Mouse (Mus musculus) gastrocnemius, postnatal 25 days (tissue): Measurements from ENCODE around the gene Btd. TPM values are rescaled to one million over a fixed set of nuclear protein-coding genes. Genes with fewer than 3 reads are reported as not detected.
"Not testable (repeated sequence)": the region's sequence is repeated elsewhere in the genome, so short reads cannot be mapped to it uniquely, and the experiment has no call there.

Source experiments
- DNase-seq: peaks from one replicate; pipeline ENCODE4 v3.0.0; 2022
- long read RNA-seq, 2 experiments: library from polyadenylated mRNA; stranded (forward); transcript quantifications; one replicate each; pipeline ENCODE4 v2.0.0; 2021
- total RNA-seq, 2 experiments: library from RNA; stranded (reverse); gene quantifications; 1 replicate in 1 of 2; 2 replicates in 1 of 2; pipeline ENCODE4 v1.2.3; 2021

The Btd gene
- total RNA-seq: 1 to 10 TPM; 4.1 to 6.2 TPM
- long read RNA-seq, experiment 1, partial matches to known transcripts: 1 of 6 reads
- long read RNA-seq, experiment 1, other reads (novel, unspliced or antisense): 1 of 6 reads
- long read RNA-seq, experiment 2, transcript Btd-201 (4 exons, 2,324 nt): major isoform, 5 of 8 reads
- long read RNA-seq, experiment 2, partial matches to known transcripts: 2 of 8 reads
- long read RNA-seq, experiment 2, other reads (novel, unspliced or antisense): 1 of 8 reads

DNA sequence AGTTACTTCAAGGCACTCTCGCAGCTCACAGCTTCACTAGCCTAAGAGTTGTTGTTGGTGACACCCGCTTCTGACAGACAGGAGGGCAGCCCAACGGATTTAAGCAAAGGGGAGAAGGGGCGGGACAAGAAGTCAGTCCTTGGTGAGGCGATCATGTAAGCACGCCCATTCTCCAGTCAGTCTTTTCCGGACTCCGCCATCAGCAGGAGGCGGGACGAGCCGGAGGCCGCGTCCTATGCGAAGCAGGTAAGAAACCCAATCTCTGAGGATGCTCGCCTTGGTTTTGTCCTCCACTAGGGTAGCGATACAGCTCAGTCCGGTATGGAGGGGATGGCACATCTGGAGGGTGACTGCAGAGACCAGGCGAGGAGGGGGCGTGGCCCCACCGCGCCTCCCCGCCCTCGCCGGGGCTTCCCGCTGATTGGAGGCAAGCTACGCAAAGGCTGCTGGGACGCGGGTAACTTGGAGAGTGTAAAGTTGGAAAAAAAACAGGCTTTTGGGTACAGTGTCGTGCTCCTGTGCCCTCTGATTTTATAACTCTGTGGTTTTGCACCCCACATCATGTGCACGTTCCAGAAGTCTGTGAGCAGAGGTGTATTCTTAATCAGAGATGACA lies at the start of gene Btd, which contains the start of gene Hacl1:
Btd (plus strand) TSS at position 139 of the 616 bp plus-strand sequence.
Hacl1 (minus strand) TSS at position 397 of the 616 bp plus-strand sequence.
- peak; percentile 92 for DNase-seq

DNA sequence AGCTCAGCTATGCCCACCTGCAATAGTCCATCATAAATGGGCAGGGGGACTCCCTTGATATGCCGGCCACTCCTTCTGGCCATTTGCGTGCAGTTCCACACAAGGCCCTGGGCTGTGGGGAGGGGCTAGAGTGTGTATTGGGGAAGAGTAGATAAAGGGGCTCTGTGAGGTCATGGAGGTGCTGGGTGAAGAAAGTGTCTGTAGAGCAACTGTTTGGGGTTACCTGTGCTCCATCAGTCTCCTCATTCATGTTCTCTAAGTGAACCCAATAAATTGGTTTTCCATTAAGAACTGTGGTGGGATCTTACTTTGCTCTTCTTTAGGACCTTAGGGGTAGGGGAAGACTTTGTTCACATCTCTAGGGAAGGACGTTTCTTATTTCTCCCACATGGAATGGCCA lies 49.6 kb upstream of the Btd start, which contains the start of gene Colq:
Colq (minus strand) TSS at position 101 of the 400 bp plus-strand sequence.
- no peak for DNase-seq

DNA sequence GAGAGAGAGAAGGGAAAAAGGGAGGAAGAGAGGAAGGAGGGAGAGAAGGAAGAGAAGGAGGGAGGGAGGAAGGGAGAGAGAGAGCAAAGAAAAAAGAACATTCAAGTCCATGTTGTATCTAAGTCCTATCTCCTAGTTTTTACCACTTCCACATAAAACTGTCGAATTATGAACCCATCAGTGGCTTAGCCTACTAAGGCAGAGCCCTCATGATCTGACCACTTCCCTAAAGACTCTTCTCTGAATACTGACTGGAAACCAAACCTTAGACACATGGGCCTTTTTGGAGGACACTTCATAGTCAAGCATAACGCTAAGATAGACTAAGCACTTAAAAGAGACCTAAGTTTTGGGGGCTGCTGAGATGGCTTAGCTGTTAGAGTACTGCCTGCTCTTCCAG lies 47.8 kb upstream of the Btd start:
- no peak for DNase-seq

DNA sequence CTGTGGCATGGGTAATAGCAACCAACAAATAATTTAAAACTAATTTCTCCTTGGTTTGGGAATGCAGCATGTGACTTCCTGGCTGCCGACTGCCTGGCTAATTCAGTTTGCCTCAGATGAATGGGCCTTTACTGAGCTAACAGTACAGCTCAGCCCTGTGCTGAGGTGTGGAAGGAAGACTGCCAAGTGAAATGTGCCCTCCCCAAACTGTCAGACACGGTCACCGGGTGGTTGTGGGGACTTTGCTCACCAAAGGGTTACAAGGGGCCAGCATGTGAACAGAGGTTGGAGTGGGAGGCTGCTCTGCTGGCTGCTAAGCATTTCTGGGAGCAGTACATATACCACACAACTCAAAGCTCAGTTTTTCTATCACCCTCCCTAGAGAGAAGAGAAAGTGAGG lies 46.1 kb upstream of the Btd start:
- DNase-seq: no peak

DNA sequence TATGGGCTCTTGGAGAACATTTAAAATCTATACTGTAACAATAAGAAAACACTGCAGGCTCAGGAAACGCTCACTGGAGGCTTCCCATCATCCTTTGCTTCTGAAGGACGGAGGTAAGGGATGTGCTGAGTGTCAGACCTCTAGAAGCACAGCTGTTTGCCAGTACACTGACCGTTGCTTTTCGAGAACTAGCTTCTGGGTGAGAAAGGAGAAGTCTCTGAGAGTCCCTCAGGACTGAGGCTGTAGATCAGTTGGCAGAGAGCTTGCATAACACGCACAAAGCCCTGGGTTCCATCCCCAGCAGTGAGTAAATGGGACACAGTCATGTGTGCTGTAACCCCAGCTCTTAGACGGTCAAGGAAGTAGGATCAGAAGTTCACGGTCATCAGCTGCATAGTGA lies 44.4 kb upstream of the Btd start:
- DNase-seq: no peak

DNA sequence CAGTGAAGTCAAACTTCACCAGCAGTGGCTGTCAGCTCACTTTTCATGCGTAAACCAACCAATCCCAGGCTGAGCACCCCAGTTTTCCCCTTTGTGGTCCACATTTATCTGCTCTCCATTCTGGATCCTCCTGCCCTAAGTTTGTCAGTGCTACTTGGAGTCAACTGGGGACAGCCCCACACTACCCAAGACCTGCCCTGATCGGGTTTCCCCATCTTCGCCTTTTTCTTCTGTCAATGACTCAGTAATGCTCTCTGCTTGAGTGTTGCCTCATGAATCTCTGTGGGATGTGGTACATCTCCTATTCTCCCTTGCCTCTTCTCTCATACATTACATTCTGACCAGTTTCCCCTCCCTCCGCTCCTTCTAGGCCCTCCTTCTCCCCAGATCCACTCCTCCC lies 43.4 kb upstream of the Btd start:
- no peak for DNase-seq

DNA sequence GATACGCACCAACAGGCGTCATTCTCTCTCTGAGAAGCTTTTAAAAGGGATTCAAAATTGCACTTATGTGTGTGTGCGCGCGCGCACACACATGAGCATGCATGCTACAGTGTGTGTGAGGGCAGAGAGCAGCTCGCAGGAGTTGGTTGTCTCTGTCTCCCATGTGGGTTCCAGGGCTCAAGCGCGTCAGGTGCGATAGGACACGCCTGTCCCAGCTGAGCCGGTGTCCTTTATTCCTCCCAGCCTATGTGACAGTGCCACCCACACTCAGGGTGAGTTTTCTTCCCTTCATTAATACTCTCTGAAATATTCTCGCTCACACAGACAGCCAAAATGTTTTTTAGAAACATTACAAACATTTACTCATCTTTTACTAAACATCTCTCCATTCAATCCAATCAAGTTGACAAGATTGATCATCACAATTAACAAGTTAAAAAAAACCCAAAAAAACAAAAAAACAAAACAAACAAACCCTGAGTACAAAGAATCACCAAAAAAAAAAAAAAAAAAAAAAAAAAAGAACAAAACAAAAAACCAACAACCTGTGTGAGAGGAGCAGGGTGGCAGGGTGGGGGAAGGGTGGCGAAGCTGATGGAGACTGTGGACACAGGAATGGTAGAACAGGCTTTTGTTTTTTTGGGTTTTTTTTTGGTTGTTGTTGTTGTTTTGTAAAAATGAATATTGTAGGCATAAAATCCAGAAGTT lies 38.8 kb upstream of the Btd start:
- no peak for DNase-seq

DNA sequence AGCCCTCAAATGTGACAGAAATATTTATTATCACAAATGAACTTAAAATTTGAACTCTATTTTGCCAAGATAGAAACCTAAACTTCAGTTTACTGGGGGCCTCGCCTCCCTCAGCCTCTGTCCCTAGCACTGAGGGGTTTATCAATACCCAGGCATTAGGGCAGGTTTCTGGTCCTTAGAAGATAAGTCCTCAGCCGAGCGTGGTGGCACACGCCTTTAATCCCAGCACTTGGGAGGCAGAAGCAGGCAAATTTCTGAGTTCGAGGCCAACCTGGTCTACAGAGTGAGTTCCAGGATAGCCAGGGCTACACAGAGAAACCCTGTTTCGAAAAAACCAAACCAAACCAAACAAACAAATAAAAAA lies 38.2 kb upstream of the Btd start:
- not testable (repeated sequence) for DNase-seq

DNA sequence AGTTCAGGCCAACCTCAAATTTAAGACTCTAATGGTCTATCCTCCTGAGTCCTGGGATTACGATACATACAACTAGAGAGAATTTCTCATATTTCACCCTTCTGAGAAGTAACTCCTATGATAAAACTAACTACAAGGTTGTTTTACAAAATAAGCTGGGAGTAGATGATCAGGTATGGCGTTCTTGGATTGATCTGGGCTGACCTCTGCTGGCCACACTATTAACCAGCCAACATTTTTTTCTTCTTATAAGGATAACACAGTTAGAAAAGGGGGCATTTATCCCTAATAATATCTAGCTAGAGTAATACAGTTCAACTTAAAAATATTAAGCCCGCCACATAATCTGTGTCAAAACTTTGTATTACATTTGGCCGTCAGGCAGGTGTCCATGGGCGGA lies 35.9 kb upstream of the Btd start:
- DNase-seq: no peak

DNA sequence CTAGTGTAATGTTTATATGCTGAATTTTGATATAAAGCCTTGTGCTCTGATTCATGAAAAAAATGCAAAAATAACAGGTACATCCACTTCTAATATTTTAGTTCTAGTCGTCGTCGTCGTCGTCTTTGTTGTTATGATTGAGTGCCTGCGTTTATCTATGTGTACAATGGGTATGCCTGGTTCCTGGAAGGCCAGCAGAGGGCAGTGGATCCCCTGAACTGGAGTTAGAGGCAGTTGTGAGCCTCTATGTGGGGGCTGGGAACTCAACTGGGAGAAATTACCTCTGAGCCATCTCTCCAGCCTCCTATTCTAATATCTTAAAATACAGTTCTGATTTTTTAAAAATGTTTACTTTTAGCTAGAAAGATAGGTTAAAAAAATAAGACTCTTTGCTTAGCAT lies 35.3 kb upstream of the Btd start:
- DNase-seq: no peak

DNA sequence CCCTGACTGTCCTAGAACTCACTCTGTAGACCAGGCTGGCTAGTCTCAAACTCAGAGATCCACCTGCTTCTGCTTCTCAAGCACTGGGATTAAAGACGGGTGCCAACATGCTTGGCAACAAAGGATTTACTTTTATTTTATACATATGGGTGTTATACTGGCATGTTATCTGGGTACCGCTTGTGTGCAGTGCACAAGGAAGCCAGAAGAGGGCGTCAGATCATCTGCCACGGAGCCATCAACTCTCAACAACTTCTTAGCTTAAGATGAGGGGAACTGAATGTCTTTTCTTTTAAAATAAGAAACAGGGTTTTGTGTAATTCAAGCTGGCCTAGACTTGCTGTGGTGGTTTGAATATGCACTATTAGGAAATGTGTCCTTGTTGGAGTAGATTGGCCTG lies 28.8 kb upstream of the Btd start:
- DNase-seq: no peak

DNA sequence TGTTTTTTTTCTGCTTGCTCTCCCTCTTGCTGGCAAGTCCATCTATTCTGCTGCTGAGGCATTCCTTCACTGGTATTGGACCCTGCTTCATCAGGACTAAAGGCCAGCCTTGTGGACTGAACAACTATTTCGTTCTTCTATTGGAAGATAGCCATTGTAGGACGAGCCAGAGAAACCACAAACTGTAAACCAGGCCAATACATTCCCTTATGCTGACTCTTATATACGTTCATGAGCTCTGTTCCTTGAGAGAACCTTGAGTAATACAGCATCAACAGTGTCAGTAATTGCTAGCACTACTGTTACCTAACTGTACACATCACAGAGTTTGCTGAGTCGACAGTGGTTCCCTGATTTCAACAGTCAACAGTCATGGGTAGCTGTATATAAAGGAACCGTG lies 27.2 kb upstream of the Btd start:
- DNase-seq: no peak

DNA sequence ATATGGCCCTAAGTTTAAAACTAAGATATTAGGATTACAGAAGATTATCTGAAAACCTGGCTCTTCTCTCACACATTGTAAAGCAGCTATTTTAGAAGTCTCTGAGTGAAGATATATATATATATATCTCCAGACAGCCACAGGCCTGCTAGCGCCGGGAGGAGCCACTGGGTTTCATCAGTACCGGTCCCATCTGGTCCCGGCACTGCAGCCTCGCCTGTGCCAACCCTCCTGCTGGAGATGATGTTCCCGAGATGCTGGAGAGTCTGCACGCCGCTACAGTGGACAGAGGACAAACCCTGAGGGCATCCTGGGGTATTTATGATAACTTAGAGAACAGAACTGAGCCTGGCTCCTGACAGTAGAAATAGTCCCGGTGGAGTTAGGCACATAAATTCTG lies 23.6 kb upstream of the Btd start:
- DNase-seq: no peak

DNA sequence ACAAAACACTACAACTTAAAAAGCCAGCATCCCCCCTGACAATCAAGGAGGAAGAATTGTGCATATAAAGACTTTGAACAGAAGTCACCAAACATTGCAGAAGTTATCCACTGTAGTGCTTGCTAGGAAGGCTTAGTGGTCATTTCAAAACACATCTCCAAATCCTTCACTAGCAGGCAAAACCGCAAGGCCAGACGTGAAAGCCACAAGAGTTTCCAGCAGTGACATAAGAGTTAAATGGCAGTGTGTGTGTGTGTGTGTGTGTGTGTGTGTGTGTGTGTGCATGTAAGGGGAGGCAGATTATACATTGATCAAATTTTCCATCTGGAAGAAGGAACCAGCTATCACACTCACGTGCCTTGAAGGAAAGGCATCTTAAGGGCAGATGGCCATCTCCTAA lies 22.8 kb upstream of the Btd start:
- no peak for DNase-seq

DNA sequence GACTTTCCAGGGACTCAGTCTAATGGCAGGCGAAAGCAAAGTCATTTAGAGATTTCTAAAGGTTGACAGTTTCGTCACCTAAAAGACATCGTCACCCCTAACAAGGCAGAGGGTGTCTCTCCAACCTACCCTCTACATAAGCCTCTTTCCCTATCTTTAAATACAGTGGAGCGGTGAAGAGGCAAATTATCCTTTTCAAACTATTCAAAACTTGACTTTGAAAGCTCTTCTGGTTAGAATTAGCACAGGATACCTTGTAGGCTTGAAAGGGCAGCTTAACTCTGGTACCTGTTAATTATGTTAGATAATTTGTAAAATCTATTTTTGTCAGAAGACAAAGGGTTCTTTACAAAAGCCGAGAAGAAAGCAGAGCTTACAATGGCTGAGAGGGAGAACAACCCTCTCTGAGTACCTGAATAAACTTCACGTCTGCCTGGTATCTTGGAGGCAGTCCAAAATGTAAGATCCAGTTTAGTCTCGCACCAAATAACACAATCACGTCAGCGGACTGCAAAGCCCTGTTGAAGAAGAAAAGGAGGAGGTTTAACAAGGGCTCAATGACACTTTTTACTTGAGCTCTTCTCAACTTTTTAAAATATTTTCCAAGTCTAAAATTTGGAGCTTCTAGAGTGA lies 20.1 kb upstream of the Btd start:
- DNase-seq: no peak

DNA sequence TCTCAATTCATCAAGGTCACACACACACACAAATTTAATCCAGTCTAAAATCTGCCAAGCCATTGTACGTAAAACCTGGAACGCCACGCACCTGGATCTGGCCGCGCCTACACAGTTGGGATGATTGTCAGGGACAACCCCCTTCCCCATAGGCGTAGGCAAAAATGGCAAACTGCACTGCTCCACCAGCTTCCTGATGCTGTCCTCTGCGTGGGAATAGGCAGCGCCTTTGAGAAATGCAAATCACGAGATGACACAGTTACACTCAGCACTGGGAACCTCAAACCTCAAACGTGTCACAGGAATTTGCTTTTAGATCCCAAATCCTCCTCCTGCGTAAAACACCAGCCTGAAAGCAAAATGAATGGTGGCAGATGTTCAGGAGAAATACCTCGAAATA lies 18.1 kb upstream of the Btd start:
- no peak for DNase-seq

DNA sequence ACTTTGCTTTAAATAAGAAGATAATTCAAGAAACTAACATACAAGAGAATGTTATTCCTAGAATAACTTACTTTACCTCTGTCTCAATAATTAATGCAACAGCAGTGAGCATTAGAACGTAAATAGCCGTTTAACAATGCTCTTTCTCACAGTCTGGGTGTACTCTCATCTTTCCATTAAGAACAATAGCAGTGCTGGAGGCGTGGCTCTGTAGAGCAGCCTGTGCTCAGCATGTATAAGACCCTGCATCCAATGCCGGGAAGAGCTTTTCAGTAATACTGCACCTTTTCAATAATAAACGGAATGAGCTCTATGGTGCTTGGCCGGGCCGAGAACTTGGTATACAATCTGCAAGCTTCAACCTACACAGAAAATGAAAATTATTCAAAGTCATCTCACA lies 10.2 kb upstream of the Btd start:
- DNase-seq: no peak

DNA sequence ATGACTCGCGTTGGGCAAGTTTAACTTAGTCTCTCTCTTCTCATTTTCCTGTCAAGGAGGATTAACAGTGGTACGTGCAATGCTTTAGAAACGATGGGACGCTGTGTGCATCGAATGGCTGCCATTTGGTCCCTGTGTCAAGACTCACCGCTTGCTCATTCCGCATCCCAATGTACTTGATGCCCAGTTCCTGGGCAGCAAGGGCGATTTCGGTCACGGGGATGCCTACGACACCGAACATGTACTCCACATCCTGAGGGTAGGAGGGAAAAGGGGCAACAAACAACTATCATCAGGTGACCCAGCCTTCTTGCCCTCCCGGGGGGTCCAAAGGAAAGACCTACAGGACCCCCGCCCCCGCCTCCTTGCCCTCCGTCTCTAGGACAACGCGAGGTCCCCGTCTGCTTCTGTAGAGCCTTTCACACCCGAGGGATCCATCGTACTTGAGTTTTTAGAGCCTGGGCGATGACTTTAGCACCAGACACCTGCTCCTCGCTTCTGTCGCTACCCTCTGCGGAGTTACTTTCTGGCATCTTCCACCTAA lies 410 bp upstream of the Btd start, which contains the start of gene Gm49387:
Gm49387 (minus strand) TSS at position 533 of the 544 bp plus-strand sequence.
- no peak for DNase-seq

DNA sequence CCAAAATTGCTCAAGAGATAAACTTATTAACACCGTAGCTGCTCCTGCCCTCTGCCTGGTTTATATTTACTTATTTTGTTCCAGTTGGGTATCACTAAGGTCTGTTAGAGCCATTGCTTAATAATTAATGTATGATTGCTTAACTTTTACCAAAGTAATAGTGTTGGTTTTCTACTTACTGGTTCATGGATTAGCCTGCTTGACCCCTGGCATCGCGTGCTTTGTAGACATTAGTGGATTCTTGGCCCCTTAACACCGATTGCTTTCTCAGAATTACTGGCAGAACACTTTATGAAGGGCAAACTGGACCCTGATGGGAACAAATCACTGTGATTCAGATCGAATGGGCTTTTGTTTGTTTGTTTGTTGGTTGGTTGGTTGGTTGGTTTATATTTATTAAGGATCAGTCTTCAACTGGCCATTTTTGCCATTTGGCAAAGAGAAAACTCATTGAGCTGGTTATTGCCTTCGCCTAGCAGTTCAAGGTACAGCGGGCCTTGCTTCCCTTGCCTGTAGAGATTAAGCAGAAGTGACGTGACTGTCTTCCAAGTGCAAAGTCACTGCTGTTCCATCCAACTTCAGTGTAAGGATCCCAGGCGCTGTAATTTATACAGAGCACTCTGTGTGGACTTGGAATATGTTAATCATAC lies 803 bp downstream of the Btd start:
- no peak for DNase-seq

DNA sequence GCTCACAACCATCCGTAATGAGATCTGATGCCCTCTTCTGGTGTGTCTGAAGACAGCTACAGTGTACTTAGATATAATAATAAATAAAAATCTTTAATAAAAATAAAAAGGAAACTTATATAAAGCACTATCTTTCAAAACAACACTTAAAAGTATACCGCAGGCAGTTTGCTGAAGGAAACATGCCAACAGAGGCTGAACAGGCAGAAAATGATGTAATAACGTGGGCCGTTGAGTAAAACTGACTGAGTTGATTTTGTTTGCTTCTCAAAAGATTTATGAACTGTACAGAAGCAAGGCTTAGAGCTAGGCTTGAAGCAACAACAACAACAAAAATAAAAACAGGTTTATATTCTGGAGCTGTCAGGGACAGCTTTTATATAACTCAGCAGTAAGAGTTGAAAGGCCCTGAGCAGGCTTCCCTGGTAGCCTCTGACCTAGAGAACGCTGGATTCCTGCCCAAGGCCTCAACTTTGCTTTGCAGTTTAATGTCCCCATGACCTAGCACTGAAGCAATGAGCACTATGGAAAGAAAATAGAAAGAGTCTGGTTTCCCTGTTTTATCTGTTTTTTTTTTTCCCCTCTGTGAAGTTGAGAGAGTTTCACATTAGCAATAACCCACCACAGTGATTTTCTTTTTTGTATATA lies 3.5 kb downstream of the Btd start:
- no peak for DNase-seq

DNA sequence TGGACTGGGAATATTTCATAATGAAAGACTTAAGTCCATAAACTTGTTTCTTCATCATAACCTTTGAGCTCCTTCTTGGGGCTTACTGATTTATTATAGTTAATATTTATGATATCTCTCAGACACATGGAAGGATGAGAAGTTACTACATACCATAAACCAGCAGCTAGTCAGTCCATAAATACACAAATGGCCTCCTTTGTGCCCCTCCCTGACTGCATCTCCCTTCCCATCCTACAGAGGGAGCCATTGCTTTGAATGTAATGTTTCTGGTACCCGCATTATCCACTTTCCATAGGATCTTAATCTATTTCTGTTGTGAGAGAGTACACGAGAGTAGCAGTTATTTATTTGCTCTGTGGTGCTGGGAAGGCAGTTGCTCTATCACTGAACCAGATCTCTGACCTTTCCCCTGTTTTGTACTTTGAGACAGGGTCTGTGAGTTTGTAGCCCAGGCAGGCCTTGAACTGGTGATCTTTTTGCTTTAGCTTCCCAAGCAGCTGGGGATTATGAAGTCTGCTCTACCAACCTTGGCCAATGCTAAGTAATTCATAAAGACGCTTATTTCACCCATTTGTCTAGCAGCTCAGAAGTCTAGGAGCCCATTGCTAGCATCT lies 4.2 kb downstream of the Btd start:
- no peak for DNase-seq
